Mouse (Mus musculus): Measurements from ENCODE around the gene Igsf23.

DNA sequence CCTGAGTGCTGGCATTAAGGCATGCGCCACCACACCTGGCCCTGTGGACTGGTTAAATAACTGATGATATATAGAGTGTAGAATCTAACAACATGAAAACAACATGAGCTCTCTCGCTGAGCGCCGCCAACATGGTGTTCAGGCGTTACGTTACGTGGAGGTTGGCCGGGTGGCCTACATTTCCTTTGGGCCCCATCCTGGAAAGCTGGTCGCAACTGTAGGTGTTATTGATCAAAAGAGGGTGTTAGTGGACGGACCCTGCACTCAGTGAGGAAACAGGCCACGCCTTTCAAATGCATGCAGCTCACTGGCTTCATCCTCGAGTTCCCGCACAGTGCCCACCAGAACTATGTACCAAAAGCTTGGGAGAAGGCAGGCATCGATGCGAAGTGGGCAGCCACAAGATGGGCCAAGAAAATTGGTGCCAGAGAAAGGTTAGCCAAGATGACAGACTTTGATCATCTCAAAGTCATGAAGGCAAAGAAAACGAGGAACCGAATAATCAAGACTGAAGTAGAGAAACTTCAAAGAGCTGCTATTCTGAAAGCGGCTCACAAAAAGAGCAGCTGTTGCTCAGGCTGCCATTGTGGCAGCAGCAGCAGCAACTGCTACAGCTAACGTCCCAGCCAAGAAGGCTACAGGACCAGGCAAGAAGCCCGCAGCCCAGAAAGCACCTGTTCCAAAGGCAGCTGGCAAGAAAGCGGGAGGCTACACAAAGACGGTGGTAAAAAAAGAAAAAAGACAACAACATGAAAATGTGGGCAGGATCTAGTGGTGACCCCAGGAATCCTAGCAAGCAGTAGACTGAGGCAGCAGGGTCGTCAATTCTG, 38.6 kb downstream of the Igsf23 start:
- no peak for TF ChIP-seq CTCF (IDR thresholded peaks at IDR 0.05; ENCODE audit: borderline replicate concordance, insufficient read depth, low read length)
- no peak for TF ChIP-seq POLR2A (IDR thresholded peaks at IDR 0.05; ENCODE audit: low read depth, low read length)
